ENCODE assay signal across 21 mouse cellular contexts in the genomic region with DNA sequence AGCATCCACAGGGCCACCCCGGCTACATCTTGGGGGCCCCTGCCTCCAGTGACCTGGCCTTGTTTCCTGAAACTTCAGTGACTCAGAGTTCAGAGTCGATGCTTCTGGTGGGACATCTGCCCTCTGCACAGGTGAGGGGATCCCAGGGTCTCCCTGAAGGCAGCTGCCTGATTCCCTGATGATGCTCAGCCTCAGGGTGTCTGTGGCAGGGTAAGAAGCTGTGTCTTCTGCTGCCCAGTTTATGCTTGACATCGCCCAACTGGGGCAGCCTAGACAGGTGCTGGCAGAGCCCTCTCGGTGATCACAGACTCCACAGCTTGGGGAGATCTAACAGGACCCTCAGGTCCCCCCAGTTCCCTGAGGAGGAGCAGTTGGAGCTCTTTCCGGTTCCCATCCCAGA. TPM values are rescaled to one million over a fixed set of nuclear protein-coding genes. Genes with fewer than 3 reads are reported as not detected.
A peak's percentile ranks its signal among the peaks of the same experiment; 100 is the strongest.
DNase-seq lines count a peak whose midpoint lies in the region; ATAC-seq and TF ChIP-seq lines count a peak whose summit lies in the region.
"Had no signal": no experiment of that assay in that cellular context is flagged by ENCODE, and none has a peak within 500 bp of the region (broad histone marks: within the 10 kb centered on the region; RNA-seq: fewer than 3 reads in every experiment).

No protein-coding gene starts in this region.

- H3K4me2 ChIP-seq in embryonic facial prominence, embryonic 12.5 days (replicated peaks): no peak overlapping the region
- no peak overlapping the region for H3K4me2 ChIP-seq in midbrain, embryonic 15.5 days
- no peak overlapping the region for H3K4me2 ChIP-seq in midbrain, embryonic 14.5 days (ENCODE audit: low read length)
- no peak overlapping the region for H3K4me2 ChIP-seq in limb, embryonic 12.5 days
- no peak overlapping the region for H3K4me2 ChIP-seq in stomach, postnatal 0 days (replicated peaks; ENCODE audit: low read depth)
- H3K4me2 ChIP-seq: forebrain, embryonic 15.5 days; neural tube, embryonic 12.5 days had no signal

- H3K9me3 ChIP-seq in embryonic facial prominence, embryonic 12.5 days: no peaks in the 10 kb centered on the region
- H3K9me3 ChIP-seq in embryonic facial prominence, embryonic 10.5 days: peaks cover 2% of the 10 kb centered on the region; the same call in 1 of the 2 replicates
- no peaks in the 10 kb centered on the region for H3K9me3 ChIP-seq in midbrain, embryonic 15.5 days
- H3K9me3 ChIP-seq in midbrain, embryonic 14.5 days (ENCODE audit: control insufficient read depth, low read length): no peaks in the 10 kb centered on the region
- no peaks in the 10 kb centered on the region for H3K9me3 ChIP-seq in limb, embryonic 12.5 days
- H3K9me3 ChIP-seq in stomach, postnatal 0 days (ENCODE audit: control insufficient read depth, low read length): no peaks in the 10 kb centered on the region
- H3K9me3 ChIP-seq: forebrain, embryonic 15.5 days; neural tube, embryonic 12.5 days had no signal

- 87% methylated on average over 5 of the region's 5 CpGs for WGBS in embryonic facial prominence, embryonic 12.5 days
- WGBS in embryonic facial prominence, embryonic 10.5 days: 93% methylated on average over 5 of the region's 5 CpGs
- 88% methylated on average over 5 of the region's 5 CpGs for WGBS in midbrain, embryonic 15.5 days
- WGBS in midbrain, embryonic 14.5 days: 93% methylated on average over 5 of the region's 5 CpGs
- 91% methylated on average over 5 of the region's 5 CpGs for WGBS in limb, embryonic 12.5 days
- 96% methylated on average over 5 of the region's 5 CpGs for WGBS in stomach, postnatal 0 days

- TF ChIP-seq CTCF in stomach, postnatal 0 days (IDR thresholded peaks at IDR 0.05; ENCODE audit: low read depth): no peak

- H3K4me3 ChIP-seq in embryonic facial prominence, embryonic 12.5 days: no peak overlapping the region
- no peak overlapping the region for H3K4me3 ChIP-seq in embryonic facial prominence, embryonic 10.5 days
- H3K4me3 ChIP-seq in midbrain, embryonic 15.5 days: no peak overlapping the region
- no peak overlapping the region for H3K4me3 ChIP-seq in midbrain, embryonic 14.5 days (replicated peaks; ENCODE audit: low read depth, low read length)
- no peak overlapping the region for H3K4me3 ChIP-seq in limb, embryonic 12.5 days (replicated peaks)
- no peak overlapping the region for H3K4me3 ChIP-seq in stomach, postnatal 0 days (ENCODE audit: low read depth, low read length)
- H3K4me3 ChIP-seq: erythroblast, embryonic 14.5 days; forebrain, embryonic 15.5 days; midbrain, embryonic 10.5 days; neural tube, embryonic 12.5 days had no signal

- no peaks in the 10 kb centered on the region for H3K36me3 ChIP-seq in embryonic facial prominence, embryonic 12.5 days
- peaks cover 9% of the 10 kb centered on the region for H3K36me3 ChIP-seq in embryonic facial prominence, embryonic 10.5 days (replicated peaks)
- no peaks in the 10 kb centered on the region for H3K36me3 ChIP-seq in midbrain, embryonic 15.5 days (replicated peaks)
- H3K36me3 ChIP-seq in midbrain, embryonic 14.5 days (ENCODE audit: control insufficient read depth, insufficient read depth, low read length): no peaks in the 10 kb centered on the region
- H3K36me3 ChIP-seq in limb, embryonic 12.5 days: peaks cover 10% of the 10 kb centered on the region
- no peaks in the 10 kb centered on the region for H3K36me3 ChIP-seq in stomach, postnatal 0 days (ENCODE audit: control insufficient read depth, insufficient read depth, low read length)
- H3K36me3 ChIP-seq: forebrain, embryonic 15.5 days had no signal

- DNase-seq in embryonic facial prominence, embryonic 10.5 days (ENCODE audit: low spot score): no peak
- no peak for DNase-seq in midbrain, embryonic 14.5 days
- DNase-seq in stomach, postnatal 0 days (ENCODE audit: low spot score): no peak
- no peak for DNase-seq in cerebellum, adult 8-10 months
- no peak for DNase-seq in adrenal gland, postnatal 4 days (ENCODE audit: low spot score in 2 of 2)
- DNase-seq: adrenal gland, postnatal 36 days; cerebellum, postnatal 25 days; heart, postnatal 4 days; kidney, adult 9 months; lung, adult 18-20 months; thymus, postnatal 25 days had no signal

- TF ChIP-seq EP300 in stomach, postnatal 0 days (optimal IDR thresholded peaks at IDR 0.05): no peak

- ATAC-seq in embryonic facial prominence, embryonic 12.5 days (ENCODE audit: insufficient number of reproducible peaks, insufficient read depth, low FRiP score, low TSS enrichment): peak; percentile 52; the same call in 1 of the 2 replicates
- ATAC-seq in midbrain, embryonic 15.5 days (replicated peaks): peak; percentile 27; the same call in 1 of the 2 replicates
- no peak for ATAC-seq in midbrain, embryonic 14.5 days (ENCODE audit: low FRiP score, low TSS enrichment)
- 0 out of 2 replicates have a peak, but pooled peaks have one; percentile 20 for ATAC-seq in limb, embryonic 12.5 days (ENCODE audit: insufficient number of reproducible peaks, insufficient read depth, low FRiP score, low TSS enrichment, low read depth)
- ATAC-seq in stomach, postnatal 0 days (ENCODE audit: low FRiP score, low TSS enrichment): peak; percentile 21; the same call in 1 of the 2 replicates

- no peak overlapping the region for H3K9ac ChIP-seq in embryonic facial prominence, embryonic 12.5 days
- H3K9ac ChIP-seq in midbrain, embryonic 15.5 days: no peak overlapping the region
- H3K9ac ChIP-seq in midbrain, embryonic 14.5 days (replicated peaks; ENCODE audit: low read length): no peak overlapping the region
- H3K9ac ChIP-seq in limb, embryonic 12.5 days (replicated peaks): no peak overlapping the region
- H3K9ac ChIP-seq in stomach, postnatal 0 days (ENCODE audit: low read length): no peak overlapping the region
- H3K9ac ChIP-seq: forebrain, embryonic 15.5 days; neural tube, embryonic 12.5 days had no signal

- no peak overlapping the region for H3K27ac ChIP-seq in embryonic facial prominence, embryonic 12.5 days
- H3K27ac ChIP-seq in embryonic facial prominence, embryonic 10.5 days (replicated peaks): no peak overlapping the region
- no peak overlapping the region for H3K27ac ChIP-seq in midbrain, embryonic 15.5 days
- no peak overlapping the region for H3K27ac ChIP-seq in midbrain, embryonic 14.5 days (replicated peaks; ENCODE audit: low read depth, low read length)
- H3K27ac ChIP-seq in limb, embryonic 12.5 days: no peak overlapping the region
- no peak overlapping the region for H3K27ac ChIP-seq in stomach, postnatal 0 days (replicated peaks)
- H3K27ac ChIP-seq: forebrain, embryonic 15.5 days; midbrain, embryonic 10.5 days; neural tube, embryonic 12.5 days had no signal

- H3K27me3 ChIP-seq in embryonic facial prominence, embryonic 12.5 days: no peaks in the 10 kb centered on the region
- peaks cover 8% of the 10 kb centered on the region for H3K27me3 ChIP-seq in embryonic facial prominence, embryonic 10.5 days (replicated peaks; ENCODE audit: low read depth, poor library complexity, severe bottlenecking)
- no peaks in the 10 kb centered on the region for H3K27me3 ChIP-seq in midbrain, embryonic 15.5 days (replicated peaks)
- no peaks in the 10 kb centered on the region for H3K27me3 ChIP-seq in midbrain, embryonic 14.5 days (ENCODE audit: control insufficient read depth, insufficient read depth, low read length)
- no peaks in the 10 kb centered on the region; the same call in 1 of the 2 replicates for H3K27me3 ChIP-seq in limb, embryonic 12.5 days
- no peaks in the 10 kb centered on the region for H3K27me3 ChIP-seq in stomach, postnatal 0 days (ENCODE audit: control insufficient read depth, insufficient read depth, low read length)
- H3K27me3 ChIP-seq: forebrain, embryonic 15.5 days; neural tube, embryonic 12.5 days had no signal

- no peaks in the 10 kb centered on the region for H3K4me1 ChIP-seq in embryonic facial prominence, embryonic 12.5 days
- H3K4me1 ChIP-seq in embryonic facial prominence, embryonic 10.5 days: no peaks in the 10 kb centered on the region
- H3K4me1 ChIP-seq in midbrain, embryonic 15.5 days: no peaks in the 10 kb centered on the region
- no peaks in the 10 kb centered on the region for H3K4me1 ChIP-seq in midbrain, embryonic 14.5 days (ENCODE audit: control insufficient read depth, insufficient read depth, low read length)
- no peaks in the 10 kb centered on the region for H3K4me1 ChIP-seq in limb, embryonic 12.5 days (replicated peaks)
- no peaks in the 10 kb centered on the region for H3K4me1 ChIP-seq in stomach, postnatal 0 days (replicated peaks; ENCODE audit: control insufficient read depth, insufficient read depth)
- H3K4me1 ChIP-seq: forebrain, embryonic 15.5 days; midbrain, embryonic 10.5 days; neural tube, embryonic 12.5 days had no signal

RNA-seq across cellular contexts. Expression of gene Dcaf7, which starts 9.1 kb away (rescaled TPM):
- polyA plus RNA-seq in embryonic facial prominence, embryonic 12.5 days (2016; fragmentation: Nextera tagmentation; extraction: Ambion mirVana): 90.6 and 93.4 TPM in 2 replicates
- polyA plus RNA-seq in embryonic facial prominence, embryonic 10.5 days (2016; fragmentation: Nextera tagmentation; extraction: Ambion mirVana): 91.2 and 93.4 TPM in 2 replicates
- 165 and 174 TPM in 2 replicates for polyA plus RNA-seq in midbrain, embryonic 15.5 days (2015; fragmentation: Nextera tagmentation; extraction: Ambion mirVana)
- polyA plus RNA-seq in midbrain, embryonic 14.5 days (2014; fragmentation: Nextera tagmentation; extraction: Ambion mirVana): 103 and 153 TPM in 2 replicates
- polyA plus RNA-seq in limb, embryonic 12.5 days (2016; fragmentation: Nextera tagmentation; extraction: Ambion mirVana): 85.4 and 91.5 TPM in 2 replicates
- polyA plus RNA-seq in stomach, postnatal 0 days (2015; fragmentation: Nextera tagmentation; extraction: Ambion mirVana): 25.9 and 28.1 TPM in 2 replicates
- total RNA-seq in adrenal gland, postnatal 4 days (2021): 10 to 100 TPM; 87.2 to 88.1 TPM

RNA-seq across cellular contexts. Expression of gene Kcnh6, which starts 19.7 kb away (rescaled TPM):
- polyA plus RNA-seq in embryonic facial prominence, embryonic 12.5 days (2016; fragmentation: Nextera tagmentation; extraction: Ambion mirVana): 1.3 and 3.4 TPM in 2 replicates
- polyA plus RNA-seq in embryonic facial prominence, embryonic 10.5 days (2016; fragmentation: Nextera tagmentation; extraction: Ambion mirVana): 0.30 and 0.48 TPM in 2 replicates
- polyA plus RNA-seq in midbrain, embryonic 15.5 days (2015; fragmentation: Nextera tagmentation; extraction: Ambion mirVana): 1.7 and 2.0 TPM in 2 replicates
- polyA plus RNA-seq in midbrain, embryonic 14.5 days (2014; fragmentation: Nextera tagmentation; extraction: Ambion mirVana): 1.00 and 1.8 TPM in 2 replicates
- polyA plus RNA-seq in limb, embryonic 12.5 days (2016; fragmentation: Nextera tagmentation; extraction: Ambion mirVana): 0.24 and 0.36 TPM in 2 replicates
- 0.54 and 0.55 TPM in 2 replicates for polyA plus RNA-seq in stomach, postnatal 0 days (2015; fragmentation: Nextera tagmentation; extraction: Ambion mirVana)
- under 1 TPM; 0.31 to 0.92 TPM for total RNA-seq in adrenal gland, postnatal 4 days (2021)
- polyA plus RNA-seq: erythroblast, embryonic 14.5 days had no signal

RNA-seq across cellular contexts. Expression of gene Ace3, which starts 33.1 kb away (rescaled TPM):
- not detected in 2 replicates for polyA plus RNA-seq in embryonic facial prominence, embryonic 12.5 days (2016; fragmentation: Nextera tagmentation; extraction: Ambion mirVana)
- not detected in 2 replicates for polyA plus RNA-seq in embryonic facial prominence, embryonic 10.5 days (2016; fragmentation: Nextera tagmentation; extraction: Ambion mirVana)
- not detected in 2 replicates for polyA plus RNA-seq in midbrain, embryonic 15.5 days (2015; fragmentation: Nextera tagmentation; extraction: Ambion mirVana)
- 0.09 TPM in 1 of 2 replicates, not detected in the other for polyA plus RNA-seq in midbrain, embryonic 14.5 days (2014; fragmentation: Nextera tagmentation; extraction: Ambion mirVana)
- polyA plus RNA-seq in limb, embryonic 12.5 days (2016; fragmentation: Nextera tagmentation; extraction: Ambion mirVana): not detected in 2 replicates
- polyA plus RNA-seq in stomach, postnatal 0 days (2015; fragmentation: Nextera tagmentation; extraction: Ambion mirVana): not detected in 2 replicates
- not detected for total RNA-seq in adrenal gland, postnatal 4 days (2021)
- total RNA-seq: adrenal gland, postnatal 36 days; heart, postnatal 4 days; layer of hippocampus, postnatal 36 days; left cerebral cortex, postnatal 36 days had no signal
- polyA plus RNA-seq: erythroblast, embryonic 14.5 days; heart, embryonic 14.5 days; midbrain, embryonic 10.5 days; neural tube, embryonic 12.5 days had no signal

RNA-seq across cellular contexts. Expression of gene Taco1, which starts 38.3 kb away (rescaled TPM):
- polyA plus RNA-seq in embryonic facial prominence, embryonic 12.5 days (2016; fragmentation: Nextera tagmentation; extraction: Ambion mirVana): 10.8 and 11.1 TPM in 2 replicates
- polyA plus RNA-seq in embryonic facial prominence, embryonic 10.5 days (2016; fragmentation: Nextera tagmentation; extraction: Ambion mirVana): 12.7 and 13.8 TPM in 2 replicates
- 7.1 and 7.7 TPM in 2 replicates for polyA plus RNA-seq in midbrain, embryonic 15.5 days (2015; fragmentation: Nextera tagmentation; extraction: Ambion mirVana)
- 5.6 and 6.1 TPM in 2 replicates for polyA plus RNA-seq in midbrain, embryonic 14.5 days (2014; fragmentation: Nextera tagmentation; extraction: Ambion mirVana)
- polyA plus RNA-seq in limb, embryonic 12.5 days (2016; fragmentation: Nextera tagmentation; extraction: Ambion mirVana): 9.0 and 10.9 TPM in 2 replicates
- polyA plus RNA-seq in stomach, postnatal 0 days (2015; fragmentation: Nextera tagmentation; extraction: Ambion mirVana): 7.6 and 8.1 TPM in 2 replicates
- total RNA-seq in adrenal gland, postnatal 4 days (2021): 10 to 100 TPM; 27.3 to 28.6 TPM

RNA-seq across cellular contexts. Expression of gene Map3k3, which starts 56.8 kb away (rescaled TPM):
- 31.8 and 33.8 TPM in 2 replicates for polyA plus RNA-seq in embryonic facial prominence, embryonic 12.5 days (2016; fragmentation: Nextera tagmentation; extraction: Ambion mirVana)
- polyA plus RNA-seq in embryonic facial prominence, embryonic 10.5 days (2016; fragmentation: Nextera tagmentation; extraction: Ambion mirVana): 20.9 and 23.9 TPM in 2 replicates
- 13.7 and 14.9 TPM in 2 replicates for polyA plus RNA-seq in midbrain, embryonic 15.5 days (2015; fragmentation: Nextera tagmentation; extraction: Ambion mirVana)
- 12.4 and 15.2 TPM in 2 replicates for polyA plus RNA-seq in midbrain, embryonic 14.5 days (2014; fragmentation: Nextera tagmentation; extraction: Ambion mirVana)
- 27.3 and 35.1 TPM in 2 replicates for polyA plus RNA-seq in limb, embryonic 12.5 days (2016; fragmentation: Nextera tagmentation; extraction: Ambion mirVana)
- 8.7 and 10.2 TPM in 2 replicates for polyA plus RNA-seq in stomach, postnatal 0 days (2015; fragmentation: Nextera tagmentation; extraction: Ambion mirVana)
- 10 to 100 TPM; 55.5 to 60.6 TPM for total RNA-seq in adrenal gland, postnatal 4 days (2021)
